Mouse (Mus musculus) R1 (cell line): ENCODE results near the gene Ppp1r2.
A peak's percentile ranks its signal among the peaks of the same experiment; 100 is the strongest.

Source experiments
- DNase-seq: peaks from one replicate; pipeline ENCODE4 v3.0.0-alpha.2; 2018; ENCODE audit warnings: low read depth, low spot score

The Ppp1r2 gene

DNA sequence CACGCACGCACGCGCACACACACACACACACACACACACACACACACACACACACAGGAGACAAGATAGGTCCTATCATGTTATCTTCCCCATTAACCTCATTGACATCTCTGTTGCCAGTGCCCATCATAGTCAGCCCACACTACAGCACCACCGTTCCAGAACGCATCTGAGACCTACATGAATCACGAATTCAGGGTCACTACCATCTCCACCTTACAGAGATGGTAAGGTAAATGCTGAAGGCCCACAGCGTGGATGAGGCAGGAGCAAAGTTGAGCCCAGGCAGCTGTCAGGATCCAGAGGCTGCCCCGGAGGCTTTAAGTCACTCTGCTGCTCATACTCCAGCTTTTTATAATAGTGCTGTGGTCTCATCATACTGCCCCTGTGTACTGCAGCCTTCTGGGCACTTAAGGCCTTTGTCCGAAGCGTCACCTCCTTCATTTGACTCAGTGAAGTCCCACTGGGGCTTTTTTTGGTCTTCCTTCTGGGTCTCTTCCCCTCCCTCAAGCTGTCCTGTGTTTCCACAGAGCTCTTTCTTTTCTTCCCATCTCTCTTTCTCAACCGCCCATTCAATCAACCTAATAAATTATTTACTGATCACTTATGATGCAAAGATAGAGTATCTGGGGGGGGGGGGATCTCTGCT lies 40.1 kb downstream of the Ppp1r2 start:
- no peak for DNase-seq

DNA sequence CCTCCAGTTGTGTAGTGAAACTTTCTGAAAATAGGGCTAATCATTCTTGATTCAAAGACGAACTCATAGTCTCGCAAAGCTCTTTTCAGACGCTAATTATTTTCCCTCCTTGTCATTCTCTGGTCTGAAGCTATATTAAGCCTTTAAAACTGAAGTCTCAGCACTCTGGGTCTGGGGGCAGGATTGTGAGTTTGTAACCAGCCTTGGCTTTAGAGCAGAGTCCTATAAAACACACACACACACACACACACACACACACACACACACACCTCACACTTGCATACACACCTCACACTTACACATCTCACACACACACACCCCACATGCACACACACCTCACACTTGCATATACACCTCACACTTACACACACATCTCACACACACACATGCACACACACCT lies 40.7 kb downstream of the Ppp1r2 start:
- DNase-seq = no peak

DNA sequence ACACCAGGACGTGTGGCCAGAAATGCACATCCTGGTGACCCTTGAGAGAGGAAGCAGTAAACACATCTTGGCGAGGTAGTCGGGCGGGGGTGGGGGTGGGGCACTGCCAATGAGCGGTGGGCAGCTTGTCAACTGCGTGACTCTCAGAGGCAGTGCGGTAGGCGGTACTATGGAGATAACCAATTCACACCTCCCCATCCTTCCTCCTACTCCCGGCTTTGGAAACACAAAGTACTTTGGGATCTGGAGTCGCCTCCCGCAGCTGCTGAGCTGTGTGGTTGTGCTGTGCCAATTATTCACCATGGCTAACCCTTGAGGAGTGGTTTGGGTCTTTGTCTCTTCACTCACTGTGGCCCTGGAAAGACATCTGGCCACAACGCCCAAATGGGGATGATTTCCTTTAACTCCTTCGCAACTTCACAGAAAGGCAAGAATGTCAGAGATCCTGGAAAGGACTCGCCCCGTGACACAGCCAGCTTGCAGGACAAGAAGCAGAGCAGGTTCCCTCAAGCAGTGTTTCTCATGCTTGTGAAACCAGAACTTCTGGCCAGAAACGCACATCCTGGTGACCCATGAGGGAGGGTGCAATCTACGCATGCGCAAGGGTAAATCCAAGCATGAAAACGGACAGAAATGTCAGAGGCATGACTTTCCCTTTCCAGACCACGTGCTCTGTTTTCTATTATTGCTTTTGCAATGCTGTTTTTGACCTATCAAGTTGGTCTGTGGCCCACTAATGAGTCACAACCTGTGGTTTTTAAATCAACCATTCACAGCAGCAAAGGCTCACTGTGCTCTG lies 41.3 kb downstream of the Ppp1r2 start:
- DNase-seq = peak; percentile 69

DNA sequence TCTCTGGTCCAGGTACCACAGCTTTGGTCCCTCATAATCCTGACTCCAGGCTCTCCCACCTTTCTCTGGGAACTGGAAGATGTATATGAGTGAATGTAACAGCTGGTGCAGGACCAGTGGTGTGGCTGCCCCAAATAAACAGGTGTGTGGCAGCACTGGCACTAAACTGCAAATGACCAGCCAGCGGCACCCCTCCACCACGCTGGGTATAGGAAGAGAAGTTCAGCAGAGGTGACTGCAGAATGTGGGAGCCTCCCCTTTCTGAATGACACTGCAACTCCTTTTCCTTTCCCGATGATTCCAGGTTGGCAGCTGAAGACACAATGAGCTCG lies 41.9 kb downstream of the Ppp1r2 start:
- no peak for DNase-seq

DNA sequence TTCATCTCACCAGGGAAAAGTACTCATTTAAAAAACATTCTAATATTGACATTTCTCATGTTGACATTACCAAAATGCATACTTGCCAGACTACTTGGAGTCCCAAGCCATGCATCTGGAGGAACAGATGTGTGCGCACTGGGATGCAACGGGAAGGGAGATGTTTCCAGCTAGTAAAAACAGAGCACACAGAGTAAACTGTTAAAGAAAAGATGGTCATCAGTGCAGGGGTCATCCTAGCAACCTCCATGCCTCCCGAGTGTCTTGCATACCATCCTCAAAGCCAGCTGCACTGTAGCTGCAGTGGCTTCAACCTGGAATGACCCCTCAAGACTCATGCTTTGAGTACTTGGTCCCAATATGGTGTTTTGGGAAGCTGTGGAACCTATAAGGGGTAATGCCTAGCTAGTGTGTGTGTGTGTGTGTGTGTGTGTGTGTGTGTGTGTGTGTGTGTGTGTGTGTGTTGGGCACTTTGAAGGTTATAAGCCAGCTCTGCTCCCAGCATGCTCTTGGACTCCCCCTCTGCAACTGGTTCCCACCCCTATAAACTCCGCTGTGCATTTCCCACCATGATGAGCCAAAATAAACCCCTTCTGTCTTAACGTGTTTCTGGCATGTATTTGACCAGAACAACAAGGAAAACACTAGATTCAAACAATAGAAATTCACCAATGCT lies 42.4 kb downstream of the Ppp1r2 start:
- DNase-seq = no peak

DNA sequence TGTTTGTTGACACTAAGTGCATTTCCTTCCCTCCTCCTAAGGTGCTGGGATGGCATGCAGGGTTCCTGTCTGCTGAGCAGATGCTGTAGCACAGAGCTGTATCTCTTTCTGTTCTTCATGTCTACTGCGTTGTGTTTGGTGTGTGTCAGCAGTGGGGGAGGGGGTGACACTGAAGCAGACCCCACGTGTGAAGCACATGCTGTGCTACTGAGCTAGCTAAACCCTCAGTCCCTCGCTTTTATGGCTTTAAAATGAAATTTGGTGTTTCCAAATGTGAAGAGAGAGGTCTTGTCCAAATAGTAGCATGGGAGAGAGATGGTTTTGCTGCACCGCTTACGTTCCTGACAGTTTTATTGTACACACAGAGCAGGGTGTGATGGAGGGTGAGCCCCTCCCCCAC lies 43.5 kb downstream of the Ppp1r2 start:
- no peak for DNase-seq

DNA sequence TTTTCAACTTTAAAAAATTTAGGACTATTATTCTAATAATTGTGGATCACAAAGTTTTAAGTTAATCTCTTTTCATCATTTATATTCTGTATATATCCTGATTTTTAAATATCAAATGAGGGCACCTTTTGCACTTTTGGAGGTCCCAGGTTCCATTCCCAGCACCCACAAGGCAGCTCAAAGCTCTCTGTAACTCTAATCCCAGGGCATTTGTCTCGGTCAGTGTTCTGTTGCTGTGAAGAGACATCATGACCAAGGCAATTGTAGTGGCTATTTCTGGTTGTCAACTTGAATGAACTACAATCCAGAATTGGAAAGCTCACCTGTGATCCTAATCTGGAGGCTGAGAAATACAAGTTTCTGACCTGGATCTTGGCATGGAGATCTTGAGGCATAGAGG lies 47.3 kb downstream of the Ppp1r2 start:
- DNase-seq = no peak

DNA sequence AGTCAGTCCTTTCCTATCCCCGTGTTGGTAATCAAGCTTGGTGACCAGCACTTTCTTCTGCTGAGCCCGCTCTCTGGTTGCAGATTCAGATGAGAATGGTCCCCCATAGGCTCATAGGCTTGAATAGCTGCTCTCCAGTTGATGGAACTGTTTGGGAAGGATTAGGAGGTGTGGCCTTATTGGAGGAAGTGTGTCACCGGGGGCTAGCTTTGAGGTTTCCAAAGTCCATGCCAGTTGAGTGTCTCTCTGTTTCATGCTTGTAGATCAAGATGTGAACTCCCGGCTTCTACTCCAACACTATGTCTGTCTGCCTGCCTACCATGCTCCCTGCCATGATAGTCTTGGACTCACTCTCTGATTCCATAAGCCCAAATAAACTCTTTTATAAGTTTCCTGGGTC lies 59.8 kb downstream of the Ppp1r2 start:
- no peak for DNase-seq

DNA sequence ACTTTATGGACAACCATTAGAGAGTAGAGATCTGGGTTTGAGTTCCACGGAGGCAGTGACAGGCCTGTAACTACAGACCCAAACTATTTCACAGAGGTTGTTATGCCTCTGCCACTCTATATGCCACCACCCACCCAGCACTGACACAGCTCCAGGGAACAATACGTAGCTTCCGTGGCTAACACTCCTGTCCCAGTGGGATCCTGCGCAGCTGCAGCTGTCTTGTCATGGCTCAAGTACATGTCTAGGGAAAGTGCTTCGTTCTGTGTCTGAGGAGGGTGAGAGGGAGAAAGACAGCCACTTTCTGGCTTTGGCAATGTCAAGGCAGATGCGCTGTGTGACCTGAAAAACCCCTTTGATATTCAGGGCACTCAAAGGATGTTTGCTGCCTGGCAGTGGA lies 61.6 kb downstream of the Ppp1r2 start:
- DNase-seq = no peak

DNA sequence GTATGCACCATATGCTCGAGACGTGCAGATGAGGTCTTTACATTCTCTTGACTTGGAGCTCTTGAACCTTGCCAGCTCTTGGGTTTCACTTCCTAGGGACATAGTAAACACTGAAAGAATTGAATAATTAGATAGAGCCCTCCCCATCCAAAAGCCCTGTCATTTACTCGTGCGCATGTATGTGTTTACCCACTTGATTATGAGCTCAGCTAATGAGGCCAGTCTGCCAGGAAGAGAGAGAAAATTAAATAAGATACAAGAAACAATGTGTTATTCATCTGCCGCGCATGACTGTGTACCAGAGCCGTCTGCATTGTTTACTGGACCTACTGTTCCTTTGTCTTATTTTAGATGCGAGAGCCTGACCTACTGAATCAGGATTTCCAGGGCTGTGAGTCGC lies 63.6 kb downstream of the Ppp1r2 start:
- no peak for DNase-seq

DNA sequence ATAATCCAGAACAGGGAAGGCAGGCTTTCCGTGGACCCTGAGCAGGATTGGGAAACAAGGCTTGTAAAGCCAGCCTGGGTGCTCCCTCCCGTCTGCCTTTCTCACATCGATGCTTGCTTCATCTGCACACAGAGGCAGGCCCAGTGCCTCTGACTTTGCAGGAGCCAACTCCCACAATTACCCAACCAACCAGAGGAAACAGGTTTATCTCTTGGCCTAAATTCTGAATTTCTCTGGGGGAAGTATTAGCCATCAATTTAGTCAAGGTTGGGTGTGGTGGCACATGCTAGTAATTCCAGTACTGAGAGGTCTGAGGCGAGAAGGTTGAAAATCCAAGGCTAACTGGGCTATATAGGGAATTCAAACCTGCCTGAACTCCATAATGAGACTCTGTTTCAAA lies 64.6 kb downstream of the Ppp1r2 start:
- DNase-seq = no peak

DNA sequence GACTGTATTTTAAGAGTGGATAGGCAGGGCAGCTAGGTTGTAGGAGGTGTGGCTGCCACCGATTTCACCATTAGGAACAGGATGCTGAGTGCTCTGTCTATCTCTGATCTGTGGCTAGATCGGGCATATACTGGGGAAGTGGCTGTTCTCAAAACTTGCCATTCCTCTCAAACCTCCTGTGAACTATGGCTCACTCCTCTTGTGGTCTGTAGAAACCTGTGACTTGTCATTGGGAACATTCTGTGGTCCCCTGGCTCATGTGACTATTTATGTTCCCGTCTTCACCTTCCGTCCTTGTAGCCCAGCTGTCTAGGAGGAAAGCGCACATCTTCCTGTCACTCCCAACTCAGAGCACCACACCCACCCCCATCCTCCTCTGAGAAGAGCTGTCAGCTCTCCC lies 65.2 kb downstream of the Ppp1r2 start:
- no peak for DNase-seq

DNA sequence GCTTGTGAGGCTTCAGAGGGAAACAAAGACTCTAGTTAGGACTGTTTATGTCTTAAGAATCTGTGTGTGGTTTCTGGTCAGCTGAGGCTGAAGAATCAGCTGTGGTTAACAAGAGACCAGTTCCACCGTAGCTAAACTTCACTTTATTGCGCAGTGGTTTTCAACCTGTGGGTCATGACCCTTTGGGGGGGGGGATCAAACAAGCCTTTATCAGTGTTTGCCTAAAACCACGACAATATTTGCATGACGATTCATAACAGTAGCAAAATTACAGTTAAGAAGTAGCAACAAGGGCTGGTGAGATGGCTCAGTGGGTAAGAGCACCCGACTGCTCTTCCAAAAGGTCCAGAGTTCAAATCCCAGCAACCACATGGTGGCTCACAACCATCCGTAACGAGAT lies 69.4 kb downstream of the Ppp1r2 start:
- no peak for DNase-seq

DNA sequence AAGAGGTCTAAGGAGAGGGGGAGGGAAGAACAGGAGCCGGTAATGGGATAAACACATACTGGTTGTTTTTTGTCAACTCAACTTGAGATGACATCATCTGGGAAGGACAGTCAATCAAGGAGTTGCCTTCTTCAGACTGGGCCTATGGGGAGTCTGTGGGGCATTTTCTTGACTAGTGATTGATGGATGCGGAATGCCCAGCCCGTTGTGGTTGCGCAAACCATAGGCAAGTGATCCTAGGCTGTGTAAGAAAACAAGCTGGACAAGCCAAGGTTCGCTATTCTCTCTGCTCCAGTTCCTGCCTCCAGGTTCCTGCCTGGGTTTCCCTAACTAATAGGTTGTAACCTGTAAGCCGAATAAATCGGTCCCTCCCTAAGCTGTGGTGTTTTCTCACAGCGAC lies 69.9 kb downstream of the Ppp1r2 start:
- peak; percentile 15 for DNase-seq

DNA sequence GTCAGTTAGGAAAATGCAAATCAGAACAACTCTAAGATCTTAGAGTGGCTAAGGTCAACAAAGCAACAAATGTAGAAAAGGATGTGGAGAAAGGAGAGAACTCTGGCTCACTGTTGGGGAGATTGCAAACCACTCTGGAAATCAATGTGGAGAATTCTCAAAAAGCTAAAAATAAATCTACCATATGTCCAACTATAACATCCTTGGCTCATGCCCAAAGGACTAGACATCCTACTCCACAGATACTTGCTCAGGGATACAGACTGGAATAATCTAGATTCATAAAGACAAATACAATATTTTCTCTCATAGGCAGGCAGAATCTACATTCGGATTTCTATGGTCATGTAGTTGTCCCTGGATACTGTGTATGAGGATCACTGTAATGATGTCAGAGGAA lies 70.9 kb downstream of the Ppp1r2 start:
- DNase-seq = no peak

DNA sequence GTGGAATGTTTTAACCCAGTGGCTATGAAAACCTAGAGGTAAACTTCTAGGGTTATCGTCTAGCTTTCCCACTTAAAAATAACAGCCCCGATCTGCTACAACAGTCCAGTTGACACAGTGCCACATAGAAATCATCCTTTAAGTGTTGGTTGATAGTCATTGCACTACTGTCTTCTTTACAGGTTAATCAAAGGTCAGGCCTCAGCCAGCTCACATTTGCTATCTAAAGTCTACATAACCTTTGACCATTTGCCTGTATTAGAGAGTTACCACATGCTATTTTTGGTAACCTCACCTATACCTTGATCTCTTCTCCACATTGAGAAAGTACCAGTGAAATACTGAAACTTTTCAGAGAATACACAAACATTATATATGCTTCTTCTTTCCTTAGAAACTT lies 73.4 kb downstream of the Ppp1r2 start:
- no peak for DNase-seq
